ENCODE assay signal across 25 mouse cellular contexts in genomic region chrX:142376747-142377146, GRCm38 (mm10).
"Had no signal": no experiment of that assay in that cellular context is flagged by ENCODE, and none has a peak within 500 bp of the region (broad histone marks: within the 10 kb centered on the region; RNA-seq: fewer than 3 reads in every experiment).

No protein-coding gene starts in this region.

- H3K9ac ChIP-seq: embryonic facial prominence, embryonic 12.5 days; embryonic facial prominence, embryonic 13.5 days; embryonic facial prominence, embryonic 15.5 days; forebrain, embryonic 12.5 days; forebrain, embryonic 13.5 days; forebrain, embryonic 15.5 days; forebrain, postnatal 0 days had no signal

- H3K9me3 ChIP-seq: embryonic facial prominence, embryonic 10.5 days; embryonic facial prominence, embryonic 12.5 days; embryonic facial prominence, embryonic 13.5 days; embryonic facial prominence, embryonic 15.5 days; forebrain, embryonic 10.5 days; forebrain, embryonic 12.5 days; forebrain, embryonic 13.5 days; forebrain, embryonic 15.5 days had no signal

- H3K4me3 ChIP-seq: embryonic facial prominence, embryonic 10.5 days; embryonic facial prominence, embryonic 12.5 days; embryonic facial prominence, embryonic 13.5 days; embryonic facial prominence, embryonic 15.5 days; erythroblast, embryonic 14.5 days; forebrain, embryonic 10.5 days; forebrain, embryonic 12.5 days; forebrain, embryonic 13.5 days; forebrain, embryonic 15.5 days; gastrocnemius, adult 2 months; heart, adult 2 months had no signal

- DNase-seq: cerebellum, adult 9-10 months; cerebellum, adult 9-11 months; cerebellum, postnatal 10 days; cerebellum, postnatal 14 days; cerebellum, postnatal 25 days; cerebellum, postnatal 36 days; embryo, embryonic 11 days; forebrain, postnatal 0 days; gastrocnemius, adult 2 months; gastrocnemius, postnatal 10 days; gastrocnemius, postnatal 14 days; gastrocnemius, postnatal 25 days; gastrocnemius, postnatal 36 days; heart, adult 11 months; heart, adult 18-20 months; heart, adult 2 months had no signal

- H3K4me1 ChIP-seq: embryonic facial prominence, embryonic 10.5 days; embryonic facial prominence, embryonic 12.5 days; embryonic facial prominence, embryonic 13.5 days; embryonic facial prominence, embryonic 15.5 days; forebrain, embryonic 10.5 days; forebrain, embryonic 12.5 days; forebrain, embryonic 13.5 days; forebrain, embryonic 15.5 days had no signal

- H3K36me3 ChIP-seq: embryonic facial prominence, embryonic 10.5 days; embryonic facial prominence, embryonic 12.5 days; embryonic facial prominence, embryonic 13.5 days; embryonic facial prominence, embryonic 15.5 days; forebrain, embryonic 10.5 days; forebrain, embryonic 12.5 days; forebrain, embryonic 15.5 days had no signal

- H3K27ac ChIP-seq: embryonic facial prominence, embryonic 10.5 days; embryonic facial prominence, embryonic 12.5 days; embryonic facial prominence, embryonic 13.5 days; embryonic facial prominence, embryonic 15.5 days; forebrain, embryonic 10.5 days; forebrain, embryonic 12.5 days; forebrain, embryonic 13.5 days; forebrain, embryonic 15.5 days; gastrocnemius, adult 2 months; heart, adult 2 months had no signal

- H3K27me3 ChIP-seq: embryonic facial prominence, embryonic 12.5 days; embryonic facial prominence, embryonic 13.5 days; embryonic facial prominence, embryonic 15.5 days; forebrain, embryonic 12.5 days; forebrain, embryonic 13.5 days; forebrain, embryonic 15.5 days had no signal
